Mouse (Mus musculus): Measurements from ENCODE around the gene Irf9.

GRCm38 (mm10) chr14:55575711-55576110 is 27.7 kb upstream of the Irf9 start:
- TF ChIP-seq TAL1 (IDR thresholded peaks at IDR 0.05; ENCODE audit: low read length) = no peak
- TF ChIP-seq GATA1 (IDR thresholded peaks at IDR 0.05; ENCODE audit: low read length) = no peak

Measured in erythroblast, embryonic 14.5 days (primary cell).